Mouse (Mus musculus) T-helper 1 cell (primary cell): ENCODE results near the gene Isyna1.

Experiments
- in situ Hi-C: fragments of 300-600 bp; cut with MboI, MseI; formaldehyde crosslinking; loops from one replicate; pipeline ENCODE4 v1.15.1; 2025; ENCODE audit warnings: high pct_unique_total_duplicates

Isyna1 gene

DNA sequence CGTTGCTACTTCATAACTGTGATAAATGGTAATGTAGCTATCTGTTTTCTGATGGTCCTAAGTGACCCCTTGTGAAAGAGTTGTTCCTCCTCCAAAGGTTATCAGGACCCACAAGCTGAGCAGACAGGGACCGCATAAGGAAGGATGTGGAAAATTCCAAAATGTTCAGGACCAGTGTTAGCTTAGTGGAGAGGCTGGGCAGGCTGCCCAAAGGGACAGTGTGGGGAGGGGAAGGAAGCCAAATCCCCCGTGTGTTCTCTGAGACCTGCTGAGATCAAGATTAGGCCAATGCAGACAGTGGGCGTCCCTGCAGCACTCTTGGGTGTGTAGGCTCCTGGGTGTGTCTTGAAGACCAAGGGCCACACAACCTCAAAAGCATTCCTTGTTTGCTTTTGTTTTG is 19.3 kb upstream of the Isyna1 start:
- in situ Hi-C loops, result no loop called here

DNA sequence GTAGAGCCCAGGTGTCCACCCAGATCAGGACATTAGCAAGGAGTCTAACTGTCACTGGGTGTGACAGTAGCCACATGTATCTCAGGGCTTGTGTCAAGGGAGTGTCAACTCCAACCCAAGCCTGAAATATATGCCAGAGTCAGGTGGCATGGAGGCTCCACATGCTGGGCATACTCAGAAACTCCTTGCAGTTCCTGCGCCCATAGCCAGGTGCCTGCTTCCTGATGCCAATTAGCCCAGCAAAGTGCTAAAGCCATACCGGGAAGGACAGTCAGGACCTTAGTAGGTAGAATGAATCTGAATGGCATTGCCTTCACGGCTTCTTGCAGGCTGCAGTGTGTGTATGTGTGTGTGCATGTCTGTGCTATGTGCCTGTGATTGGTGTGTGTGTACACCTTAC is 17.0 kb upstream of the Isyna1 start:
- in situ Hi-C loops, result no loop called here

DNA sequence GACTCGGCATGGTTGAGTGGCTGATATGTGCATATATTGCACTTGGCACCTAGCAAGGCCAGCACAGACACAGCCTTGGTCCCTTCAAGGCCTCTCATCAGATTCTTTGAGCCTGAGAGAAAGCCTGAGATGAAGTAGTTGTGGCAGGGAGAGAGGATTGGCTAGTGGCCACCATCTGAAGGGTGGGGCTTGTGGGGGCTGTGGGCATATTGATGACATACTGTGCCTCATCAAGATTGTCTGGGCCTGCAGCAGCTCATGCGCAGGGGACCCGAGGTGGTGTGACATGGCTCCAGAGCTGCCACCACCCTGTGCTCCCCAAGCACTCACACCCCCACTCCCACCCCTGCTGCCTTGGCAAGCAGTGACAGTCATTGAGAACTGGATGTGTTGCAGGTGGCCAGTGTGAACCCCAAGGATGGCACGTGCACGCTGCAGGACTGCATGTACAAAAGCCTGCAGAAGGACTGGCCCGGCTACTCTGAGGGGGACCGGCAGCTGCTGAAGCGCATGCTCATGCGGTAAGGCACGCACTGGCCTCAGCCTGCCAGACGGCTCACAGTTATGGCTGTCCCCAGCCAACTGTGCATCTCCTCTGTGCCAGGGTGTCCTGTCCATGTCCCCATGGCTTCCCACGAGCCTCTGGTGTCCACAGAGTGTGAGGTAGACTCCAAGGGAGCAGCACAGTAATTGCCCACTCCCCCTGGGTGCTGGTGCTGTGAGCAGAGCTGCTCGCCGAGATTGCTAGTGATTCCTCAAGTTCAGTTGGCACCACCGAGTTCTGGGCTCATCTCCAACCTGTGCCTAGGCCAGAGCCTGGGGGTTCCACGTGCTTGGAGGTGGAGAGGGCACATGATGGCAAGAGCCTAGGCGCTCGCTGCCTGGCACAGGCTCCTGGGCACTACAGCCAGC is 10.4 kb upstream of the Isyna1 start:
- in situ Hi-C loops, result no loop called here

DNA sequence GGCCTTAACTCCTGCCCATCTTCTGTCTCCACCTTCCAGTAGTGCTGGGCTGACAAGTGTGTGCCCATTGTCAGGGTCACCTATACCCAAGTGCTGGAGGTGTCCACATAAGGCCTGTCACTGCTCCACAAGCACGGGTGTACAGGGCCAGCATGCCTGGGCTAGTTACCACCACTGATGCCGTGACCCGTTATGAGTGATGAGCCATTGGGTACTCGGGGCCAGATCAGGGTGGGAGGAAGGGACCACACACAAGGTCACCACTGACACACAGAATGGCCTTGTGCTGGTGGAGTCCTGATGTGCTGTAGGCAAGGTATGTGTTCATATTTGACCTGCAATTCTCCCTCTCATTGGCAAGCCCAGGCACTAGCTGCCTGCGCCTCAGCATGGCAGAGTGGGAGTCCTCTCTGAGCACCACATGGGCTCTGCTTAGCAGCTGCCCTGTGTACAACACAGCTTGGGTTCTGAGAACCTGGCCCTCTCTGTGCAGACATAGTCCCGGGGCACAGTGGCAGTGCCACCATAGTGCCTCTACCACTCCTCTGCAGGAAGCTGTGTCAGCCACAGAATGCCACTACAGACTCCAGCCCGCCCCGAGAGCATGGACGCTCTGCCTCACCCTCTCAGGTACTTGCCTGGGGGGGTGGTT is 9.4 kb upstream of the Isyna1 start:
- in situ Hi-C loops, result loop anchor here (5.0 kb wide), 1 partner anchor 172 kb away; no protein-coding TSS in a partner anchor

DNA sequence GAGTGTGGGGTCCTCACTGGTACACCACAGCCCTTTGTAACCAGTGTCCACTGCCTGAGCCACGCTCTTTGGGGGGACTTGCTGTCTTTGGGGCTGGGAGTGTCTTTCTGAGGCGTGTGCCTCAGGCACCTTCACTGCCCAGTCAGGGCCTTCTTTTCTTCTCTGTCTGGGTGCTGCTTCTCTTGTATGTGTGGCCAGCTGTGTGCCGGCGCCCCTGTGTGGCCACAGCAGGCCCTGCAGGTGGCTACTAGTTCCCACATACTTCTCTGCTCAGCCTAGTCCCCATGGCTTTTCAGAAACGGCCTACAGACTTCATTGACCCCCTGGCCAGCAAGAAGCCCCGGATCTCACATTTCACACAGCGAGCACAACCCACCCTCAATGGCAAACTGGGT is 8.9 kb upstream of the Isyna1 start:
- in situ Hi-C loops, result loop anchor here (5.0 kb wide), 1 partner anchor 173 kb away; no protein-coding TSS in a partner anchor

DNA sequence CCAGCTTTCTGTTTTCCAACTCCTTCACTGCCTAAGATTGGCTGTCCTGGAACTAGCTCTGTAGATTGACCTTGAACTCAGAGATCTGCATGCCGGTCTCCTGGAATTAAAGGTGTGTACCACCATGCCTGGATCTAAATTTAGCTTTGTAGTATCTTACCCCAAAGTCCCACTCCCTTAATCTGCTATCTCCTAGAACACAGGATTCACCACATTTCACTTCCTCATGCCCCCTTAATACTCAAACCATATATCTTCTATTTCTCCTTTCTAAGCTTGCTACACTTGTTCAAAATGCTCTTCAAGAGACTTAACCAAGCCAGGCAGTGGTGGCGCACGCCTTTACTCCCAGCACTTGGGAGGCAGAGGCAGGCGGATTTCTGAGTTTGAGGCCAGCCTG is 6.2 kb upstream of the Isyna1 start:
- in situ Hi-C loops, result loop anchor here (5.0 kb wide), 1 partner anchor 176 kb away; no protein-coding TSS in a partner anchor

DNA sequence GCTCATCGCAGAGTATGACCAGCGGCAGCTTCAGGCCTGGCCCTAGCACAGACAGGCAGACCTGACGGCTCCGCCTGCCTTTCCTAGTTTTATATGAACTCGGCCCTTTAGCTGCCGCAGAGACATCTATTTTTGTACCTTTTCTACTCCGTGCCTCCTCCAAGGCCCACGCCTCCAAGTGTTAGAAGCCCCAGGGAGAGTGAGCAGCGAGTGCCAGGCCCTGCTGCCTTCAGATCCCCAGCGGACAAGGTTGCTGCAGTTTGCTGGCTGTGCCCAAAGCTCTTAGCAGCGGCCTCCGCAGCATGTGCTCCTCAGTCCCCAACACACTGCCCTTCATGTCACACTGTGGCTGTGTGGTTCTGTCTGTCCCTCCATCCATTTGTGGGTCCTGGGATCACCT is 2.6 kb upstream of the Isyna1 start:
- in situ Hi-C loops, result no loop called here

DNA sequence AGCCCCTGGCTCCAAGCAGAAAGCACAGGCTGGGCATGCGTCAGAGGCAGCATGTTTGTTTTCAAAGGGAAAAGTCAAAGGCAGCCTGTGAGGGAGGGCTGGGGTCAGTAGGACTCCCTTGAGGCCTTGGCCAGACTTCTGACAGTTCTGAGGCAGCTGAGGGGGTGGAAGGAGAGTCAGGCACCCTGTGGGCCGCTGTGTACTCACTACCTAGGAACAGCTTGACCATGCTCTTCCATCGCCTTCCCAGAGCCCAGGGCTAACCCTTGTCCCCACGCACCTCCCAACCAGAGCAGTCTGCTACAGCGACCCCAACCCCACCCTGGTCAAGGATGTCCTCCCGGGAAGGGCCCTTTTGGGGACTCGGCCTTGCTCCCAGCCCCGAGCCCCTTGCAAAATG is 1.0 kb upstream of the Isyna1 start:
- in situ Hi-C loops, result no loop called here

DNA sequence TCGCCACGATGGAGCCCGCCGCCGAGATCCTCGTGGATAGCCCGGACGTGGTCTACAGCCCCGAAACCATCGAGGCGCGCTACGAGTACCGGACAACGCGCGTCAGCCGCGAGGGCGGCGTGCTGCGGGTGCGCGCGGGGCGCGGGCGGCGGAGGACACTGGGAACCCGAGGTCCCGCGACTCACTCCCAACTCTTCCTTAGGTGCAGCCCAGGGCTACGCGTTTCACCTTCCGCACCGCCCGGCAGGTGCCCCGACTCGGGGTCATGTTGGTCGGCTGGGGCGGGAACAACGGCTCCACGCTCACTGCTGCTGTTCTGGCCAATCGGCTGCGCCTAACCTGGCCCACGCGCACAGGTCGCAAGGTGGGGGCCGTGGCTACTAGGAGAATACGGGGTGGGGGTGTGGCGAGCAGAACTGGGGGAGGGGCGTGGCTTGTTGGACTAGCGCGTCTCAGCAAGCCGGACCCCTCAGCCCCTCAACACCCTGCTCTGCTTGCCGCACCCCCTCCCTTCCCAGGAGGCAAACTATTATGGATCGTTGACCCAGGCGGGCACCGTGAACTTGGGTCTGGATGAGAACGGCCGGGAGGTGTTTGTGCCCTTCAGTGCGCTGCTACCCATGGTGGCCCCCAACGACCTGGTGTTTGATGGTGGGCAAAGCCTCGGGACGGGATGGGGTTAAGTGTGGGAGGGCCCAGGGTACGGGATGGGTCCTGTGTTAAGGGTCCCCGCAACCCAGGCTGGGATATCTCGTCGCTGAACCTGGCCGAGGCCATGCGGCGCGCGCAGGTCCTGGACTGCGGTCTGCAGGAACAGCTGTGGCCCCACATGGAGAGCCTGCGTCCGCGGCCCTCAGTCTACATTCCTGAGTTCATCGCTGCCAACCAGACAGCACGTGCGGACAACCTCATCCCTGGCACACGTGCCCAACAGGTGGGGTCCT is 720 bp downstream of the Isyna1 start:
- in situ Hi-C loops, result no loop called here

DNA sequence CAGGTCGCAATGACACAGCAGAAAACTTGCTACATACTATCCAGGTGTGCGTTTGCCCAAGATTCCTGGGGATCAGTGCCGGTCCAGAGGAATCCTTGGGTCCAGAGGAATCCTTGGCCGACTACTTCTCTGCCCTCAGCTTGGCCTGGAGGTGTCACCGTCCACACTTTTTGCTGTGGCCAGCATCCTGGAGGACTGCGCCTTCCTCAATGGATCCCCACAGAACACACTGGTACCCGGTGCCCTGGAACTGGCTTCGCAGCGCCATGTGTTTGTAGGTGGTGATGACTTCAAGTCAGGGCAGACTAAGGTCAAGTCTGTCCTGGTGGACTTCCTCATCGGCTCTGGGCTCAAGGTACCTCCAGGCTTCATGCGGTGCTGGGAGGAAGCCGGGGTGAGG is 1.6 kb downstream of the Isyna1 start:
- in situ Hi-C loops, result no loop called here

DNA sequence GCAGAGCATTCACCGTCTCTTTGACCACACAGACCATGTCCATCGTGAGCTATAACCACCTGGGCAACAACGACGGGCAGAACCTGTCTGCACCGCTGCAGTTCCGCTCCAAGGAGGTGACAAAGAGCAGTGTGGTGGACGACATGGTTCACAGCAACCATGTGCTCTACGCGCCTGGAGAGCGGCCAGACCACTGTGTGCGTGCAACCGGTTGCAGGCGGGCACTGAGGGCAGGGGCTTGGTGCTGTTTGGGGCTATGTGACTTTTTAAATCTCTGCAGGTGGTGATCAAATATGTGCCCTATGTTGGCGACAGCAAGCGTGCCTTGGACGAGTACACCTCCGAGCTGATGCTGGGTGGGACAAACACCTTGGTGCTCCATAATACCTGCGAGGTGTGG is 2.0 kb downstream of the Isyna1 start:
- in situ Hi-C loops, result no loop called here

DNA sequence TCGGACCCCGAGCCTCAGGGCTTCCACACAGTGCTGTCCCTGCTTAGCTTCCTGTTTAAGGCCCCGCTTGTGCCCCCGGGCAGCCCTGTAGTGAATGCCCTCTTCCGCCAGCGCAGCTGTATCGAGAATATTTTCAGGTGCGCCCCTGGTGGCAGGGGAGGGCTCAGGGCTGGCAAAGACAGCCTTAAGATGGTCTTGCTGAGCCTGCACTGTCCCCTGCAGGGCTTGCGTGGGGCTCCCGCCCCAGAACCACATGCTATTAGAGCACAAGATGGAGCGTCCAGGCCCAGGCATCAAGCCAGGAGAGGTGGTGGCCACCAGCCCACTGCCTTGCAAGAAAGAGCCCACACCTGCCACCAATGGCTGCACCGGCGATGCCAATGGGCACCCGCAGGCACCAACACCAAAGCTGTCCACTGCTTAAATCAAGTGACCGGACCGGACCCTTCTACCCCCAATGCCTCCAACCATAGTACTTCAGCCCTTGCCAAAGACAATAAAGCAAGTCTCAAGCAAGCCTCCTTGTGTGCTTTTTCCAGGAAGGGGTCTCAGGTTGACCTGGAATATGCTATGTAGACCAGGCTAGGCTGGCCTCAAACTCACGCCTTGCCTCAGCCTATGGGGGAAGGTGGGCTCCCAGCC is 2.7 kb downstream of the Isyna1 start:
- in situ Hi-C loops, result no loop called here

DNA sequence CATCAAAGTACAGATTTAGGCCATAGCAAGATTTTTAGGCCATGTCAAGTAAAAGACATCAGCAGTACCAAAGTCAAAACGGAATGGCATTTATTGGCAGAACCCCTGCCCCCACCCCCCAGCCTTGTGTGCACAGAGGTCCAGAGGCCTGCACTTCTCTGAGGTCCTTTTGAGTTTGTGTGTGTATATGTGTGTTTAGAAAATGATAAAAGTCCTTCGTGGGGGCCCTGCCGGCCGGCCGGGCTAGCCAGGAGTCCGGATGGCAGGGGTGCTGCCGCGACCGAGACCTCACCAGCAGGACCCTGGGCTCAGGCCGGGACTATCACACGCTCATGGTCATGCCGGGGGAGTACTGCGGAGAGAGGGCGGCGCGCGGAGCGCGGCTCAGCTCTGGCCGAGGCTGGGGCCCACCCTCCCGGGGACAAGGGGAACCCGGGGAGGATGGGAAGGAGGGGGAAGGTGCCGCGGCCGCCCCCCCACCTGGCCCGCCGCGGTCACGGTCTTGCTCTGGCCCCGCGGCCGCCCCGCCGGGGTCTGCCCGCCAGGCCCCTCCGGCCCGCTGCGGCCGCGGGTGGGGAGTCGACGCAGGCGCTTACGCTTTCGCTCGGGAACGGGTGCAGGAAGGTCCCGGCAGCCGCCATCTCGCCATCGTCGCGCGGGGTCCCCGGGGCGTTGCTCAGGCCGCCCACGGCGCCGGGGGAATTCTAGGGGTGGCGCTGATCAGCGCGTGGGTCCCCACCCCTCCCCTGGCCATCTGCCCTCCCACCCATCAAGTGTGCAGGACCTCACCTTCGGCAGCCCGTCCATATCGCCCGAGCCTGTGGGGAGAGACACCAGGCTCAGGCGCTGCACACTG is 3.5 kb downstream of the Isyna1 start:
- in situ Hi-C loops, result no loop called here

DNA sequence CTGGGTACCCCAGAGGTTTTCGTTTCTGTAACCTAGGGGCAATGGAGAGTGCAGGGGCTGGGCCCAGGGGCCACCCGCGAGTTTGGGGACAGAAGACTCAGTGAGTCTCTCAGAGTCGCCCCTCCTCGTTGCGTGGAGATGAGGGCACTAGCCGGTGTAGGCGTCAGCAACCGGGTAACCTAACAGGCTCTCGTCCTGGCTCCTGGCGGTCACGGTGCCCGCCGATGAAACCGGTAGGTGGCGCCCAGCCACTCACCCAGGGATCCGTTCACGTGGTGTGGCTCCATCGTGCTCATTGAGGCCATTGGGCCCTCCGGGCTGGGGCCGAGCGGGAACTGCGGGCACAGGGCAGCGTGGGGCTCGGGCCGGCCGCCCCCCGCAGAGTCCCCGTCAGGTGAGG is 4.1 kb downstream of the Isyna1 start:
- in situ Hi-C loops, result no loop called here

DNA sequence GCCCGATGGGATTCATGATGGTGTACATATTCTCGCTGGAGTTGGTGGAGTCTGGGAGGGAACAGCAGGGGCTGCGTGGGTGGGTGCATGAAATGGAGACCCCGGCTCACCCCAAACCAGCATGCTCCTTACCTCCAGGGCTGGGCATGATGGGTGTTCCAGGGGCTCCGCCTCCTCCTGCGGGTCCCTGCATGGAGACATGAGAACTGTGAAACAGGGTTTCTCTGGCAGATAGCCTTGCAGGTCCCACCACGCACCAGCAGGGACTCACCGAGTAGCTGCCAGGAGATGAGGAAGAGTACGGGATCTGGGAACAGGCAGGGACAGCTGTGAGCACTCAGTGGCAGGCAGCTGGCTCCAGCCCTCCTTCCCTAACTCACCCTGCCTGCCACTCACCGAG is 4.5 kb downstream of the Isyna1 start:
- in situ Hi-C loops, result no loop called here

DNA sequence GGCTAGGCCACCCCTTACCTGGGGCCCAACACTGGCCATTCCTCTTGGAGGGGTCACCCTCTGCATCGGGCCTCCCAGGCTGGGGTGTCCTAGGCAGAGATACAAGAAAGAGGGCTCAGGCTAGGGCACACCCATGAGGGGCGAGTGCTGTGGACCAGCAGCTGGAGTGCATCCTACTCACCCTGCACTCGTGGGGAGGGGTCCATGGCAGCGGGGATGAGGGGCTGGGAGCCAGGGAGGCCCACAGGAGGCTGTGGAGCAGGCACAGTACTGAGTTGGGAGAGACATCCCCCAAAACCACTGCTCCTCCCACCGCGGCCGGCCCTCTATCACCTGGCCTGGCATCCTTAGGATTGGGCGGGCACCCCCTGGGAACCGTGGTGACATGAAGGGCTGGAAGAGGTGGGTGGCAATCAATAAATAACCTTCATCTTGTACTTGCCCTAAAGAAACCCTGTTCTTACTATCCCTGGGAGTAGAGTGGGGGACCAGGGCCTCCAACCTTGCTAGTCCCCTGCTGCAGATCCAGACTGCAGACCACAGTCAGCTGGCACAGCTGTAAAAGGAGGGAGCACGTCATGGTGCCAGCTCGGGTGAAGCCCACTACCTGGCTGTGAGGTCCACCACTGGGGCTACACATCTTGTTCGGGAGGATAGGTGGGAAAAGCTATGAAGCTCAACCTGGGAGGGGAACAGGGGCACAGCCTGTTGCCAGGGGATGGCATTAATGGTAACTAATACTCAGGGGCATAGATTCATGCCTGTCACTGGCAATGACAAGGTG is 5.5 kb downstream of the Isyna1 start:
- in situ Hi-C loops, result no loop called here

DNA sequence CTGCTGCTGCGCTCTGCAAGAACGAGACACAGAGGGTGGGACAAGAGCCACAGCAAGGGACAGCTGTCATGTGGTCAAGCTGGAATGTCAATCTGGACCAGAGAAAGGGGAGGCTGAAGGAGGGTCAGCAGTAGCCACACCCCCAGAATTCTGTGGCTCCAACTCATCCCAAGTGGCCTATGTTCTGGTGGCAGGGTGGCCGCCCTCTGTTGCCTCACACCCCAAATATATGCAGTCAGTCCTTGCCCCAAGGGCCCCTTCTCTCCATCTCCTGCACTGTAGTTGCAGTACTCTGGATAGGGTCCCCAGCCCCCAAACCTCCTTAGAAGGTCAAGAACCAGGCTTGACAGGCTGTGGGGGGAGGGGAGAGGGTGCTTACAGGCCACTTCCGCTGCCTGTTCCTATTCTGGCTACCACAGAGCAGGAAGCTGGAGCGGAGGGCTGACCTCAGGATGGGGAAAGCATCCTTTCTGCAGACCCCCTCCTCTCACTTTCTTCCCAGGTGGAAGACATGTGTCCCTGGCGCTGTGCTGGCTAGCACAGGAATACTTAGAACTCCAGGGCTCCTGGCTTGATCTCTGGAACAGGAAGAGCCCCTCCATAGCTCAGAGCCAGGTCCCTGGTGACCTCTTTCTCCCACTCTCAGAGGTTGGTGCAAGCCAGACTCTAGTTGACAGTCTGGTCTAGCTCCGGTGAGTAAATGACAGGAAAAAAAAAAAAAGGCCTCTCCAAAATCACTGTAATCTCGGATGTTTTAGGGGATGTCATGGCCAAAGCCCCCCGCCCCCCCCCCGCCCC is 6.5 kb downstream of the Isyna1 start:
- in situ Hi-C loops, result no loop called here

DNA sequence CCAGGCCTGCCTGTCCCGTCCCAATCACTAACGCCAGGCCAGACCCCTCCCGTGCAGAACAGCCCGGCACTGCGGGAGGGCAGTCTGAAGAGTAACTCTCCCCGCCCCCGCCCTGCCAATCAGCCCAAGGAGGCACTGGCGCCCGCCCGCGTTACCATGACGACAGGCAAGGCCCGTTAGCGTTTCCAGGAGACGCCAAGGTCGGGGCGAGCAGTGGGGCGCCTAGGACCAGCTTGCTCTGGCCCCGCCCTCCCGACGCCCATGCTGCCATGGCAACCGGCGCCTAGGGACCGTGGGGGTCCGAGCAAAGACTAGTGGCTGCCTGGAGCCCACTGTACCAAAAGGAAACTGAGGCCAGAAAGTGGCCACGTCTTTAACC is 7.1 kb downstream of the Isyna1 start:
- in situ Hi-C loops, result no loop called here
